Mouse (Mus musculus) WW6 (cell line): ENCODE data around the gene Gm10801.
"Not testable (repeated sequence)": the region's sequence is repeated elsewhere in the genome, so short reads cannot be mapped to it uniquely, and the experiment has no call there.

Experiments used
- DNase-seq: peaks from one replicate; pipeline ENCODE4 v3.0.0-alpha.2; 2013; ENCODE audit warnings: low read depth, low spot score

Gm10801 gene

GRCm38 (mm10) chr2:98661937-98662336 is at the start of gene Gm10801:
Gm10801 (plus strand) TSS chr2:98662237.
- DNase-seq = not testable (repeated sequence)

DNA sequence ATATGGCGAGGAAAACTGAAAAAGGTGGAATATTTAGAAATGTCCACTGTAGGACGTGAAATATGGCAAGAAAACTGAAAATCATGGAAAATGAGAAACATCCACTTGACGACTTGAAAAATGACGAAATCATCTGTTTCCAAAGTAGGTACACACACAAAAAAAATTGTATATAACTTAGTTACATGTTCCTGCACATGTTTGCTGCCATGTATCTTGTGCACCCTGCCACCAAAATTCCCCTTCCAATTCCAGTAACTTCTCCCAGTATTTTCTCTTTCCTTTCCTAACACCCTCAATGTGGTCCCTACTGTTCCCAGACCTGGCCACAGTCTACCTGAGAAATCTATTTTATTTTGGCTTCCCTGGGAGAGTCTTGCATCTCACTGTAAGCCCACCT is 5.2 kb downstream of the Gm10801 start, which contains the start of gene Gm10800:
Gene Gm10800 (minus strand): TSS at position 101 of the 400 bp plus-strand sequence.
- DNase-seq = not testable (repeated sequence)

DNA sequence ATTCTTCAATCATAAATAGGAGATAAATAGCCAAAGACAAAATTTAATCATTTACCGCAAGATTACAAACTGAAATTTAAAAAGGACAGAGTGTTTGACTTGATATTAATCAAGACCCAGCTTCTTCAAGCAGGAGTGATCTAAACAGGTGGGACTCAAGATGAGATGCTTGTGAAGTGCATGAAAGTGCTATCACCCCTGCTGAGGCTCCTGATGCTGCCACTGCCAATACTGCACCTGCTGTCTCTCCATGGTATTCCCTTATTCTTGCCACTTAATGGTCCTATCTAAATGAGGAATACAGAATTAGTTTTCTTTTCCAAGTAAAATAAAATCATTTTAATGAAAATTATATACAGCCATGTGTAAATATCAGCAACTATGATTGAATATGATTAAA is 35.5 kb downstream of the Gm10801 start:
- DNase-seq = no peak
